Mouse (Mus musculus) lung, postnatal 10 days (tissue): ENCODE measurements at regions not wholly inside any gene's neighbourhood (a gene's known extent, or its start where the extent isn't known, plus 50 kb on each side); places are given as distances from the start of the nearest gene placed in this dataset.

Experiments used
- DNase-seq: peaks from one replicate; pipeline ENCODE4 v3.0.0; 2021

DNA sequence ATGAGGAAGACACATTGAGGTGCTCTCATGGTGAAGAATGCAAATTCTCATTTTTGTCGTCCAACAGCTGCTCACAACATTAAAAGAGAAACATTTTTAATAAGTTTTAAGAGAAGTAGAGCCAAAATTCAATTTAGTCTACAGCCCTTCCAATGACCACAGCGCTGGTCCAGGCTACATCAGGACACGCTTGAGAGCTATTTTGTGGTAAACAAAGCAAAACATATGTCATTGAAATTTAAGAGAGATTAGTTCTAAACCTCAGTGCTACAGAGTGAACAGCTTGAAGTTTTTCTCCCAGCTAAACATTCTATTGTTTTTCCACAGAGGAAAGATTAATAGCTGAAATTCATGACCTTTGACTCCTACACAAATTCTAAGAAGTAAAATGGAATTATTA is 1820.8 kb upstream of the Acvr2a start:
- DNase-seq, result no peak

DNA sequence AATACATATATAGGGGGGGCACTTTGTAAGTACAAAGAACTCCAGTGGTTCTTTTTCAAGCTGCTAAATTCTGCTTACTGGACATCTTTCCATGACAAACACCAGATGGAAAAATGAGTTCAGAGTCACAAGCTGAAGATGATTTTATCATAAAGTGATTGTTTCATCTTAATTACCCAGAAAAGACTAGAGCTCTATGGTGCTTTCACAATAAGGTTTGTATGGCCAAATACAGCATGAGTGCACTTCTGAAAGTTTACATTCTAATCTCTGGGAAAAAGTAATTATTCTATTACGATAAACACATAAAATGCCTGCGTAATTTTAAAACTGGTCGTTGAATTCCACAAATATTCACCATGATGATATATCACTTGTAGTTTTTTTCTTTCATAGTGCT is 1821.2 kb upstream of the Acvr2a start:
- DNase-seq, result no peak

DNA sequence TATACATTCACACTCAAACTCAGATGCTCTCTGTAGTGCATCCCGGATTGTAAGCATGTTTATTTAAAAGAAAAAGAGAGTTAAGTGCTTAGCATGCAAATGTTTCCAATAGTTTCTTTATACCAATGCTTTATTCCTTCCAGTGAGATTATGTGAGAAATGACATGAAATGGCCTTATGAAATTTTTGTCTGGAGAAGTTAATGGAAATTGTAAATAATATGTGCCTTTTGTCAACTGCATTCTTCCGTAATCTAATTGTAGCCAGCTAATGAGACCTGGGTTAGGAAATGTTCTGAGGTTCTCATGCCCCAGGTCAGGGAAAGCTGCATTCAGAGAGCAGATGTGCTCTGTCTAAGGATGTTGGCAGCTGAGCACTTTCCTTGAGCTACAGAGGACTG is 1827.2 kb upstream of the Acvr2a start:
- DNase-seq, result peak; percentile 3

DNA sequence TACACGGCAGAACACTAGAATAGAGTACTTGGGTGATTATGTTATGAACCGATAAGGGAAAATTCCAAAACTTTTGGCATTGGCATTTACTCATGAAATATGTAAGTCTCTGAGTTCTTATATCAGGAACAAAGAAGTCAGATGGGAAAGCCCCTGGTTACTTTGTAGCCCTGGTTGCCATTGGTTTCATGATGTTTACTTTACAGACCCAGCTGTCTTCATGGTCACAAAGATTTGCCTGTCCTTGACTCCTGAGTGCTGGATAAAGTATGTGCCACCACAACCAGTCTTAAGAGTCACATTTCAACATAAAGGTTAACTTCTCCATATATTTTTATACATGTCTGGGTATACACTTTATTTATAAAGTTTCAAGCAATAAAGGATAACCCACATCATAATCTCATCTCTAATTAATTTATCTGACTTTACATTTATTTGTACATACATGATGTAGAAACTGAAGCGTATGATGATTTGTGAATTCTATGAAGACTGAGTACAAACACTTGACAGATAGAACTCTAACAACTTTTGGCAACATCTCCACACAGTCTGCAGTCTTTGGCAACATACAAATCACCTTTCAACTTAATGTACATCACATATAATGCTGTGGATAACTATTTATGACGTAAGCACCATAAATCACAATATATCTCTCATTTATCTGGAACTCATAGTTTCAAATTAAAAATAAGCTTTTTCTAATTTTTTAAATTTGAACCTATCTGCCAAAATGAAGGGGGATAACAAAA is 1827.8 kb upstream of the Acvr2a start:
- no peak for DNase-seq

DNA sequence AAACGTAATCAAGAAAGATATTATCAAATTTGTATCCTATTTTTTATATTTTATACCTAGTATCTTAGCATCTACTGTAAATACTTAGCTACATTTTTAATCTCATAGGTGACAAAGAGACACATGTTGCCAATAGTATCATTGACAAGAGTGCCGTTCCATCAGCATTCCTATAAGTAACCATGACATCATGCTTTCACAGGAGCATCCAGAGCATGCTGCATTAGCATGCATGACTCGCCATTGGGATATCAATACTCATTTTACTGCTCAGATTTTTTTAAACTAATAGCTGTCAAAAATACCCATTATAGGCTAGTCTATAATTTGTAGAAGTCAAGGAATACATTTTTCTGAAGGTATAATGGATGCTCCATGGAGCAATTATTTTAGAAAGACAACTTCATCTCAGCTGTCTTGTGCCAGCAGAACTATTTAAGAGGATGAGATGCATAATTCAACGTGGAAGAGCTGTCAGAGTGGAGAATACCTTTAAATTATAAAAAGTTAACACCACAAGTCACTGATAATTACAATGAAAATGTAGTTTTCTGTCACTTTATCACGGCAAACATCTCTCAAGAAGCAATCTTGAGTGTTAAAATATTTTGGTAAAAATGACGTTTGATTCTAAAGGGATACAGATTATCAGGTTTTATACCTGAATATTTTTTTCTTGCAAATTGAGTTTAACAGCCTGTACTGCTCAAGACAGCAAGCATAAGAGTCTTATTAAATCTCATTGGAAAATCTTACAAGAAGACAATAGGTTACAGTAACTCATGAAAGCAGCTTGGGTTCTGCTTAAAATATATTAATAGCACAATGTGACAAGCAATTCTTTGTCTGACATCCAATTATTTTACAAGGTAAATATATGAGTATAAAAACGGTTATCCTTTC is 1823.7 kb upstream of the Zeb2 start:
- no peak for DNase-seq

DNA sequence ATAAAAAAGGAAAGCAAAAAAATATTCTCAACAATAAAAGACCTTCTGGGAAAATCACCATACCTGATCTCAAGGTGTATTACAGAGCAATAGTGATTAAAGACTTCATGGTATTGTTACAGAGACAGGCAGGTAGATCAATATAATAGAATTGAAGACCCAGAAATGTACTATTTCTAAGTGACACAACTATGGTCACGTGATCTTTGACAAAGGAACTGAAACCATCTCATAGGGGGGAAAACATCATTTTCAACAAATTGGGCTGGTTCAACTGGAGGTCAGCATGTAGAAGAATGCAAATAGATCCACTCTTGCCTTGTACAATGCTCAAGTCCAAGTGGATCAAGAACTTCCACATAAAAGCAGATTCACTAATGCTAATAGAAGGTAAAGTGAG is 1815.6 kb upstream of the Zeb2 start:
- no peak for DNase-seq

DNA sequence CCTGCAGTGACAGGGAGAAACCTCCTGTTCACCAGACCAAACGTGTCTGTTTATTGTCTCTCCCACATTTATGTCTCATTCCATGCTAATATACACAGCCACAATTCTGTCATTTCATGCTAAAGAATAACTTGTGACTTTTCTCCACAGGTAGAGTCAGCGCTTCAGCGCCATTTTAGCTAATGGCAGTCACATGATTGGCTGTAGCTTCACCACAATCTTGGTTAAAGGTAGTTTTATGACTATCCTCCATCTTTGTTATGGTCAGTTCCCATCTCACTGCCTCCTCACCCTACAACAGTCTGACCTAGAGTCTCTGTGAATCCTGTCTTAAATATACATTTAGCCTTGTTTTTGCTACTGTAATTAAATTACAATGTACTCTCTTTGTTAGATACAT is 1807.0 kb upstream of the Zeb2 start:
- no peak for DNase-seq

DNA sequence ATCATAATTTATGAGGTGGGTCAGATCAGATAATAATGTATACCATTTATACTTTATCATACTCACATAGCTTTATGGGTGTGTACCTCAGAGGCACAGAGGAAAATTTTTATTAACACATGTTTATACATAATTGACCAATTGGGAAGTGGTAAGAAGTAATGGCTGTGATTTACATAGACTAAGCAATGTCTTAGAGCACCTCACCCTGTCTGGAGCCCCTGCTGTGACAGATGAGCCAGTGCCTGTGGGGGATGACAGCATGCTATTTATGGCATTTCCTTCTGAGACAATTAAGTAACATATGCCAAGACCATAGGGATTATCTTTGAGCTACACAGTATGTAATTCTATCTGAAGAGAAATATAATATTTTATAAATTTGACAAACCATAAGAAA is 1796.3 kb upstream of the Zeb2 start:
- DNase-seq, result no peak

DNA sequence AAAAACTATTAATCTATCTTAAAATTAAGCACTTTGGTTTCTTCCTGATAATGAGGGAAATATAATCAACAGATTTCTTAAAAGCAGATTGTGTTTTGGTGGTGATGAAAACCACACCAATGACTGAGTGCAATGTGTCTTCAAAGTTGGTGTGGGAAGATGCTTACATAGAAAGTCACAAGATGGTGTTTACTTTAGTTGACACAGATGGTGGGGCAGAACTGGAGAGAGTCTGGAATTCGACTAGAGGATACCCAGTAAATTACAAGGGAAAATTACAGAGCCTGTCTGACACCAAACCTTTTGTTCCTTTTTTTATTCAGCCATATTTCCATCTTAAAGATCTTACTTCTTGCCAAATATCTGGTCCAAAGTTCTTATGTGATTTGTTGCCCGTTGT is 1766.0 kb upstream of the Zeb2 start:
- no peak for DNase-seq

DNA sequence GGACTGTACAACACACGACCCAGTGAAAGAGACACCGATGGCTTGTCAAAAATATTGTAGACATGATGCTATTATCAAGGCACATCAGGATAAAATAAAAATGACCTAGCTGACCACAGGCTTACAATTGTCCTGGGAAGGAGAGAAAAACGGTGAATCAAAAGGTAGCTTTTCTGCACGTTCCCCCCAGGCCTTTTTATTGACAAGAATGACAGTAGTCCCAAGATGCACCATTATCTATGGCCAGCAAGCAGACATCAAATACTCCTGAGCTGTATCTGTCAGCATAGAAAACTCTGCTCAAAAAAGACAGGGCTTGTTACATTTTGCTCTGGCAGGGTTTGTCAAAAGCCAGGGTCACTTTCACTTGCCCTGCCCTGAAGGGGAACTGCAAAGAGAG is 1753.6 kb upstream of the Zeb2 start:
- DNase-seq, result no peak
